Mouse (Mus musculus): ENCODE data around the gene Olfr1192-ps1.
"Not testable (repeated sequence)": the region's sequence is repeated elsewhere in the genome, so short reads cannot be mapped to it uniquely, and the experiment has no call there.

Olfr1192-ps1 gene

GRCm38 (mm10) chr2:88648209-88648608 lies at the start of gene Olfr1192-ps1:
TSS of gene Olfr1192-ps1 (plus strand) at chr2:88648509.
- DNase-seq (ENCODE audit: low spot score in 2 of 2) = no peak

- DNase-seq (ENCODE audit: low spot score in 2 of 2) = not testable (repeated sequence)
Measured at GRCm38 (mm10) chr2:88640242-88640641, 8.1 kb upstream of the Olfr1192-ps1 start, which contains the start of gene Olfr1191-ps1. TSS of gene Olfr1191-ps1 (plus strand) at chr2:88640542.

GRCm38 (mm10) chr2:88675328-88675727 lies 27.0 kb downstream of the Olfr1192-ps1 start, which contains the start of gene Olfr1193:
TSS of gene Olfr1193 (plus strand) at chr2:88675628.
- DNase-seq (ENCODE audit: low spot score in 2 of 2) = not testable (repeated sequence)

GRCm38 (mm10) chr2:88689087-88689486 lies 40.8 kb downstream of the Olfr1192-ps1 start, which contains the start of gene Olfr1195:
TSS of gene Olfr1195 (minus strand) at chr2:88689187.
- DNase-seq (ENCODE audit: low spot score in 2 of 2) = no peak

- DNase-seq (ENCODE audit: low spot score in 2 of 2) = no peak
Measured at GRCm38 (mm10) chr2:88704497-88704896, 56.2 kb downstream of the Olfr1192-ps1 start, which contains the start of gene Olfr1196. TSS of gene Olfr1196 (minus strand) at chr2:88704597.
